Mouse (Mus musculus) megakaryocyte, adult 5-6 weeks (primary cell): ENCODE measurements at regions not wholly inside any gene's neighbourhood (a gene's known extent, or its start where the extent isn't known, plus 50 kb on each side); places are given as distances from the start of the nearest gene placed in this dataset.

Experiments
- ATAC-seq: 2 replicates; pipeline ENCODE4 v1.8.0; 2016; ENCODE audit warnings: mild to moderate bottlenecking, inconsistent platforms; ENCODE audit not compliant: poor library complexity, severe bottlenecking

DNA sequence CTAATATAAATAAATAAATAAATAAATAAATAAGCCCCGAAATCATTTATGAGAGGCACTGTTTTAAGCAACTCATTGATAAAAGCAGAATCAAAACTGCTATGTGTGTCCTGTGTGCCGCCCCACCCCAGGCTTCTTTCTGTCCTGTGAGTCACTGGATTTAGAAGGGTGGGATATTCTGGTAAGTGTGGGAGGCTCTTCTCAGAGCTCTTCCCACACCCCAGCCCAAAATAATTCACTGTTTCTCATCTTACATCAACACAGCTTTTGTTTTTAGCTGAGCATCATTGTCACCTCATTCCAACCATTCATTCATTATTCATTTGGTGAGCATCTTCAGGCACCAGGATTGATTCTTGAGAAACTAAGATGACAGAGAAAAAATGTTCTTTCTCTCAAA, 118.4 kb downstream of the Barx2 start:
- ATAC-seq, result no peak

DNA sequence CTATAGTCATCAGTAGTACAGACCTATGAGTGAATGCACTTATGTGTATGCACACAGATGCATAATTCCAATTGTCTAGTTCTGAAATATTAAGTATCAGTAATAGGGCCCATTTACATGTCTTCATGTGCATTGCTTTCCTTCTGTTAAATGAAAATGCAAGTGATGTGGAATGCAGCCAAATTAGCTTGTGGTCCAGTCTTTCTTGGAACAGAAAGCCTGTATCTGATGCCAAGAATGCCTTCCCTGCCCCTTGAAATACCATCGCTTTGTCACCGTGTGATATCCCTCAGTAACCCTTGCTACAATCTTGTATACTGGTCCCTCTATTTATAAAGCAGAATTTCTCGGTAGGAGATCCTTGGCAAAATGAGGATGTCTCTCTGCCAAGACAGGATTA, 137.3 kb downstream of the Barx2 start:
- no peak for ATAC-seq

DNA sequence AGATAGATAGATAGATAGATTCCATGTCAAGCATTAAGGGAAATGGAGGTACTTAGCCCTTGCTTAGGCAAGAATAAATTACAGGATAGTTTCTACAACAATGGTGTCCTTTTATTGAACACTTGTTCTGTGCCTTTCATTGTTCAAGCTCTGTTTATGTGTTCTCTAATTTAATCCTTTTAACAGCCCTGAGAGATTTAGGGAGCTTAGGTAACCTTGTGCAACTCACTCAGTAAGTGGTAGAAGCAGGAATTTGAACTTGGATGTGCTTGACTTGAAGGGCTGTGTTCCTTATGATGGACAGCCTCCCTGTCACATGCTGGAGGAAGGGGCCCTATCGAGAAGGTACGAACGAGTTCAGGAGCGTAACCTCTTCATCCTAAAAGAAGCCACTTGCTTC, 147.9 kb downstream of the Barx2 start:
- ATAC-seq, result no peak

DNA sequence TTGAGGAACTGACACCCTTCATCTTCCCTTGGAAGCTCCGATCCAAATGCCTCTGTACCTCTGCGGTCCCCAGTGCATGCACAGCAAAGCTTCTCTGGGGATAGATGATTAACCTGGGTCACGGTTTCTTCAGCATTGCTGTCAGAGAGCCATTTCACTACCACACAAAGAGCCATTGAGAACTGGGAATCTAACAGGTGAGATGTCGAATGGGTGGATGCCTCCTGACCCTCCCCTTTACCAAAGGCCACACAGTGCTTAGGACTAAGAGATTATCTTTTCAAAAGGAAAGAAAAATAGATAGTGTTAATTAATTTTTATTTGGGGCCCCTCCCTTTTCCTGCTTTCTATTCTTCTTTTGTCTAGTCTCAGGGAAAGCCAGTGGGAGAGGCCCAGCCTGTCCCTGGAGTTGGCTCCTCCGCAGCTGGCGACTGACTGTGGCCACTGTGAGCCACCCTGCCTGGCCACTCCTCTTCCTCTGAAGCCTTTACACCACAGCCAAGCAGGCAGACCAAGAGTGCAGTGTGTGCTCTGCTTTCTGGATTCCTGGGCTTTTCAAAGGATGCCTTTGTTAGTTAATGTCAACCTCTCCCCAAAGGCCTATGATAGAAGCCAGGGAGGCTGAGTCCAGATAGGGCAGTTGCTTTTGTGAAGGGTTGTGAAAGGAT, 155.2 kb downstream of the Barx2 start:
- no peak for ATAC-seq

DNA sequence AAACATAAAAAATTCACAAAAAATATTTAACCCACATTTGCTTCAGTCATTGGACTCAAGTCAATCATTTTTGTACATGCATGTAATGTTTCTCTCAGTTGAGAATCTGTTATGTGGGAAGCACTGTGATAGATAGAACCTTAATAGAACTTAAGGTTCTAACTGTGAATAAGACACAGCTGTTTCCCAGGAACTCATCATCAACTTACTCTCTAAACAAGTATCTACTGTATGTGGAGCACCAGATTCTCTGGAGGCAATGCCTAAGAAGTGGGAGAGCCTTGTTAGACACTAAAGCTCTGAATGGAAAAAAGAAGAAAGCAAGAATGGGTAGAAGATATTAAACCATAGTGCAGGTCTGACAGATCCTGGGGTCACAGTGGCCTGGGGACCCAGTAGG, 182.8 kb downstream of the Barx2 start:
- ATAC-seq, result no peak

DNA sequence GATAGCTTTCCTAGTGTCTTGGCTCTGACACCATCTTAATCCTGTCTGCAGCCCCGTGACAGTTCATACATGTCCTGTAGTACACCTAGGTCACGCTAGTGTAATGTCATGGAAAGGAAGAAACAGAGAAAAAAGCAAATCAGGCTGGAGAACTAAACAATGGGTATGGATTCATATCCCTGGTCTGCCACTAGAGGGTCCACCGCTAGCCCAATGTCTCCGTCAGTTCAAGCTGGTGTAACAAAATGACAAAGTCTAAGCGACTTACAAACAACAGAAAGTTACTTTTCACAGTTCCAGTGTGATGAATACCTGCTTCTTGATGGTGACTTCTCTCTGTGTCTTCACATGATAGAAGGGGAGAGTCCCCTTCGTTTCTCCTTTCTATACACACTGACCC, 194.0 kb downstream of the Barx2 start:
- no peak for ATAC-seq

DNA sequence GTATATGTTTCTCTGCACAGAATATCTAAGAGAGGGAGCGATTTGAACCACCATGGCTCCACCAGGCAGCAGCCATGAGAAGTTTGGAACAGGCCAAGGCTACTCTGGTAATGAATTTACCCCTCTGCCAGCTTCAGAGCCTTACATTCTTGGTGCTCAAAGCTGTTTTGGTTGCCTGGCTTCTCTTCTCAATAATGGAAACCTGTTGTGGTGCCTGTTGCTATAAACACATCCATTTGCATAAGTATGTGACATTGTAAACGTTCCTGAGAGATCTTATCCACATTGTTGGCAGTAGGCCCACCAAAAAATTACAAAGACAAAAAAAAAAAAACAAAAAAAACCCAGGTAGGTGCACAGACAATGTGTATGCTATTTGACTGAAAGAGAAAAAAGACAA, 203.2 kb downstream of the Barx2 start:
- no peak for ATAC-seq

DNA sequence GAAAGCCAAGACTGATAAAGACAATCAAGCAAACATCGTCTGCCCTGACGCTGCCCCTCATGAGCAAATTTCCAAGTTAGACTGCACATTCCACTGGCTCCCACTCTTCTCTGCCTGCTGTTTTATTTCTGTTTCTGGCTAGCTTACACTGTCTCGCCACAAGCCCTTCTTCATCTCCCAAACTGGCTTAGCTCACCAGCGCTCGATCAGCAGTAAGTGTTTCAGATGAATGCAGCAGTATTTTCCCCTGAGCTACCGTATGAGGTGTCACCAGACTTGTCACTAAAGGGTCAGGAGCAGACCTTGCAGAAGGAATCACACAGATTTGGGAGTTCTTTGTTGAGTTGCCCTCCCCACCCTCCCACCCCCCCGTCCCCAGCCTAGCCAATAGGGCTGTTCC, 206.6 kb downstream of the Barx2 start:
- ATAC-seq, result no peak

DNA sequence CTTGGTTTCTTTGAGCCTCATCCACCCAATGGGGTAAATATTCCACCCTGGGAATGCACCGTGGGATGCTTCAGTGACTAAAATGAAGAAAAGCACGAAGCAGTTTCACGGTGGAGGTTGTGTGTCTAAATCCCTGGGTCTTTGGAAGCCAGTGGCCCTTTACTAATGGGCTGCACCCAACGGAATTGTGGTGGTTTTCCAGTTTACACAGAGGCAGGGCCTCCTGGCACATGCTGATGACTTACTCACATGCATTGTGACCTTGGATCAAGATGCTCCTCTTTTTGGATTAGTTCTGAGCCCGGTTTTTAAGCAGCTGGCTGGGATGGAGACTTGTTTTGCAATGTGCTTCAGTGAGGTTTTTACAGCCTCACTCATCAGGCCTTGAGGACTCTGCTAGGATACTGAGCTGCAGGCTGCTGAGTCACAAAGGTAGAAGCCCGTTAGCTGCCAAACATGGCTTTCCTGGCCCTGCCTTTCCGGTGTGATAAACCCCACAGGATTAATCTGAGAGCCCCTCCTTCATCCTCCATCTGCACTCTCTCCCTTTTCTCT, 222.3 kb downstream of the Barx2 start:
- ATAC-seq, result no peak

DNA sequence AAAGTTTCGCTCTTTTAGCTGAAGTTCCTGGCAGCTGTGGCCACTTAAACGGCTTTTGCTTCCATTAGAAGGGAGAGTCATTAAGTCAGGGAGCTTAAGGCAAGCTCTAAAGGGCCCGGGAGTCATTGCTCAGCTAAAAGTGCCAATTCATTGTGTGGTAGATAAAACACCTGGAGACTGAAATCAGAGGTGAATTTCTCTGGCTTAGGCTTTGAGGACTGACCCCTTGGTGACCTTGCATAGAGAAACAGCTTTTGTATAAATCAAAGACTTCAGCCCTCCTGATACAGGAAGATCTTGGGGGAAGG, 224.1 kb upstream of the Tmem45b start:
- no peak for ATAC-seq

DNA sequence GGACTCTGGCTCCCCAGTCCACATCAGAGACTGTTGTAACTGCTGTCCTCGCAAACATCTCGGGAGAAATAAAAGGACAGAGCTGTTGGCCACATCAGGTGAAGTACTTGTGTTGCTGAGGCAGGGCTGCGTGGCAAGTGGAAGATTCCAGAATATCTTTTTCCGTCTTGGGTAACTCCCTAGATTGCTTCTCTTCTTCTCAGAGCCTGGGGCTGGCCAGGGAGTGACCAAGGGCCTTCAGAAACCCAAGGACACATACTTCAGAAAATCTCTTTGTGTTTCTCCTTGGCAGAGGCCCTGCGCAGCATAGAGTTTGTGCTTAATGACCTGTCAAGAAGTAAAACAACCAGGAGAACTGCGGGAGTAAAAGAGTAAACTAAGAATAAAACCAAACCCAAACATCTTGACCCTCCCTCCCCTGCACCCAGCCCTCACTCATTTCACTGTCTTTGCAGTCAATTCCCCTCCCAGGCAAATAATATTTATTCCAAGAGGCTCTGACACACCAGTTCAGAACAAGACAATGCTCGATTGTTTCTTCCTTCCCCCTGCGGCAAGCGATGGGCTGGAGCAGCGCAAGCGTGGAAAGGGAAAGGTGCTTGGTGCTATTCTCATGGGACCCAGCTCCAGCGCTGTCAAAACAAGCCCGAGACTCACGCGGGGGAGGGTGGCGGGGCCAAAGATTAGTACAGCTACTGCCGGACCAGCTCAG, 223.6 kb upstream of the Tmem45b start:
- ATAC-seq, result no peak

DNA sequence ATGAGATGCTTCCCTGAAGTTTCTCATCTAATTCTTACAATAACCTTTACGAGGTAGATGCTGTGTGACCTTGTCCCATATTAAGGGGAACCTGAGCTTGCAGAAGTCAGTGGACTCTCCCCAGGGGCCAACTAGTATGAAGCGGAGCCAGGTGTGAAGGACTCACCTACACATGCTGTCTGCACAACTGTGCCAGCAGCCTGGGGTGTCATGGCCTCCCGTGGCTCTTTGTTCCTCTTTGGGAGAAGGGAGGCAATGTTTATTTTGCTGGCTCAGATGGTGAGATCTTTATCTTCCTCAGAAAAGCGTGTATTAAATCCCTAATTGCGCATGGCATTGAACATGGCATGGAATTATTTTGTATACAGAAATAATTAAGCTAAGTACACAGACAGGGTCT, 222.2 kb upstream of the Tmem45b start:
- ATAC-seq, result no peak

DNA sequence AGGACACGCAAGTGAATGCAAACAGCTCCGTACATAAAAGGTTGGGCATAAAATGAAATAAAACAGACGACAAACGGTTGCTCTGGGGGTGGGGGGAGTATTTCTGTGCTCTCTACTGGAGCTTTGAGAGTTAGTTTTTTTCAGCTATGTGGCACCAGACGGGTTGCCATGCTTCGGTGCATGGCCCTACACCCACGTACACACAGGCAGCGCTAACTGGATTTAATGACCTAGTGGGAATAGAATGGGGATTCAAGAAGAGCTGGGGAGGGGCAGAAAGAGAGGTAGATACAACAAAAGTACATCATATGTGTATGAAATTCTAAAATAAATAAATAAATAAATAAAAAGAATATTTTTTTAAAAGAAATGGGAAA, 220.5 kb upstream of the Tmem45b start:
- no peak for ATAC-seq

DNA sequence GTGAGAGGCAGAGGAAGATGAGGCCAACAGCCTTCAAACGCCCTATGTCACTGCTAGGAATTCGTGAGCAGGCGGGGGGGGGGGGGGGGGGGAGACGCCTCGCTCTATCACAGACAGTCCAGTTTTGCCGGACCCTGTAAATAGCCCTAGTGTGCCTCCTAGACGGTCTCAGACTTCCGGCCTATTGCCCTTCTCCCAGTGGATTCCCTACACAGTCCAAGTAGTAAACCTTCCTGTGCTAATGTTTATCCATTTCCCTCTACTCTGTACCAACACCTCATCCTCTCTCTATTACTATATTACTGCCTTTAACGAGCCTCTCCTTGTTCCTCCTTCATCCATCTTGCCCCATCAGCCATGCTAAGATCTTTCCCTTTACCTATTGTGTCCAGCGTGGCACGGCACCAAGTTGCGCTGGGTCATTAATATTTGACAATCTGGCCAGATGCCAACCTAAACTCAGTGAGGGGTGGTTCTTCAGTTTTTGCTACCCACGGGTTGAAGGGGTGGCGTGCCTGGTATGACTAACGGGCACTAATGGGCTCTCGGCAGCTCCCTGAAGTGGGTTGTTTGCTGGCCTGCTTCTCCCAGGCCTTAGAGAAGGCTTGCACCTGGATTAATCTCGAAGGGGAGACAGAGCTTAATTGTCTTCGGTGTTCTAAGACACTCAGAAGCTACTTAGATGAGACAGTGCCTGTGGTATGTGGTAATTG, 220.0 kb upstream of the Tmem45b start:
- no peak for ATAC-seq

DNA sequence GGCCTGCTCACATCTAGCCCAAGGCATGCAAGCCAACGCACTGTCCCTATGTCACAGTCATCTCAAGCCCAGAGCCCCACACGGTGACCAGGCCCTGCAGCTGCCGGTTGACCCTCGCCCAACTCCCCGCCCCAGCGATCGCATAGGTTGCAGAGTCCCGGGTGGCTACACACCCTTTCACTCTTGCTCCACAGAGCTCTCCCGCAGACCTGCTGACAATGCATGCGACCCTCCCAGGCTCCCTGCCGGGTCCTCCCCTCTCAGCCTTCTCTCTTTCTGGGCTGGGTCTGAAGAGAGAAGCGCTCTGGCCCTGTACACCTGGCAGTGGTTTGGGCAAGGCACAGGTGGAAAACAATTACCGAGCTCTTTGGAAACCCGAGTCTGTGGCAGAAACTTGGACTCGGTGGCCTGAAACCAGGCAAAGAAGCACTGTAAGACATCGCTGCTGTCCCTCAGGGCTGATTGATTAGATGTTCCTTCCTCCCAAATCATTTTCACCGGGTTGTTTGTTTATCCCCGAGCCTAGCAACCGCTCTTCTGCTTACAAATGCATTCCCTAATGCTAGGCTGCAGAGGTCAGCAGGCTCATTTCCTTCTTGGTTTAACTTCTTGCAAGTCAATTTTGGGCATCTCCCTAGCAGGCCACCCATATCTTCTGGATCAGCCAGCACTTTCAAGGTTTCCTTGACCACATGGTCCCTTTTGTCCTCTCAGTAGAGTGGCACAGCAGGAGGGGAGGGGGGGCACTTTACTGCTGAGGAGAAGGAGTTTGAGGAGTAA, 219.2 kb upstream of the Tmem45b start:
- no peak for ATAC-seq

DNA sequence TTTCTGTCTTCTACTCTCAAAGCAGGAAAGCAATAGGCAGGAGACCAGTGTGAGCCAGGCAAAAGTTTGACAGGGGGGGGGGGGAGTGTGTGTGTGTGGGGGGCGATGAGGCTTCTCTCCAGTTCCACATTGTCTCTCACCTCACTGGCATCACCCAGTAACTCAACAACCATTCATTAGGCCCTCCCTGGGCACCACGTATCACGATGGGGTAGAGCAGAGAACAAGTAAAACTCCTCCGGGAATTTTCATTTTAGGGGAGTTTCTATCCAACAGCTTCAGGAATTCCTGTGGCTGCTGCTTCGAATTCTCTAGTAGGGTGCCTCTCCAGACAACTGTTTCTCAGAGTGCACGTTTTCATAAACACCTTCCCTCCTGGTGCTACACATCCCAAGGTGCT, 218.6 kb upstream of the Tmem45b start:
- ATAC-seq, result no peak

DNA sequence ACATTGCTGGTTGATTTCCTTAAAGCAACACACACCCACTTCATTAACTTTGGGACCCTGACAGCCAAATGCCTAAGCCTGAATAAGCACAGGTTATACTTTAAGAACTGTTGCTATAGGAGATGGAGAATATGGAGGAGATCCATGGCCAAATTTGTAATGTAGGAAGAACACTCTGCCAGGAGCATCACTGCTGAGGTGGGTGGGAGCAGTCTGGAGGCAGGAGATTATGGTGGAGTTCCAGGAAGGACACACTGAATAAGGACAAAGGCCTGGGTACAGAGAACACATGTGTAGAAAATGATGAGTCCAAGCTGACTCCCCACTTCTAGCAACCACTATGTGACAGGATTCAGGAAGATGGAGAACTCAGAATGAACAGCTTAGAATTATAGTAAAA, 212.9 kb upstream of the Tmem45b start:
- ATAC-seq, result no peak

DNA sequence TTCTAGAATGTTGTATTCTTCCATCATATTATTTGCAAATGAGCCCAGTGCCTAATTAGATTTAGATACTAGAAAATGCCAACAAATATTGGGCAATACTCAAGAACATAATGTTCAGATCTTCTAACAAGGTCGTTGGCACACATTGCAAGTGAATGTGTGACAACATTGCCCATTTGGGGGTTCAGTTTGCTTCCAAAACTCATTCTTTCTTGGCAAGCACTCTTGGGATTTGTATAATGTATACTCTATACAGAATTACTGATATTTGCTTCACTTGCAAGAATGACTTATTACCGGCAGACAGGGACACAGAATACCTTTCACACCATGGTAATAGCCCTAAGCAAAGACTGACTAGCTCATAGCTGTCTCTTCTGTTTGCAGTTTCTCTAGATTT, 194.8 kb upstream of the Tmem45b start:
- ATAC-seq, result no peak

DNA sequence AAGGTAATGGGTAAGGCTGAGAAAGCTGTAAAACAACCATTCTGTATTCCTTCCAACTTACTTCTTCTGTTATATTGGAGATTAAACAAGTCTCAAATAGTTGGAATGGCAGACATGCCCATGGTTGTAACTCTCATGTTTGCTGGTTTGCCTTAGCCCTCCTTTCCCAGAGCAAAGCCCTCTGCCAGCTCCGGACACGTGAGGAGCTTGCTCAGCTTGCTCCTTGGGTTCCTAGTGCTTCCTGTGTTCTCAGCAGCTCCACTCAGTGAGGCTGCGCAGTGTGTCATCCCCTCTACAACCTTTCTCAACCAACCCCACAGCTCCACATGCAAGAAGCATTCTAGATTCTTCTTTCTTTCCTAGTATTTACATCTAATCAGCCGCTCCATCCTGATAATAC, 193.3 kb upstream of the Tmem45b start:
- no peak for ATAC-seq

DNA sequence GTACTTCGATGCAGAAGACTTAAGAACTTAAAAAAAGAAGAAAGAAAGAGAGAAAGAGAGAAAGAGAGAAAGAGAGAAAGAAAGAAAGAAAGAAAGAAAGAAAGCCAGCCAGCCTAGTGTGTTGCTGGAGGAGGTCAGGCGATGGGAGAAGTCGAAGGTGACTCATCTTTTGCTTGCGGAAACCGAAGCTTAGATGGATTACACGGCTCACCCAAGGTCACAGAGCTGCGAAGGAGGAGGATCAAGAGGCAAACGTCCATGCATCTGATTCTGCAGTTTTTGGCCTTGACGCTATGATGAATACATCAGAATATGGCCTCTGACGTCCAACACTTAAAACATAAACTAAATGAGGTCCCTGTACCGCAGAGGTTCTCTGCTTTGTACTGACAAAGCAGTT, 192.4 kb upstream of the Tmem45b start:
- no peak for ATAC-seq

DNA sequence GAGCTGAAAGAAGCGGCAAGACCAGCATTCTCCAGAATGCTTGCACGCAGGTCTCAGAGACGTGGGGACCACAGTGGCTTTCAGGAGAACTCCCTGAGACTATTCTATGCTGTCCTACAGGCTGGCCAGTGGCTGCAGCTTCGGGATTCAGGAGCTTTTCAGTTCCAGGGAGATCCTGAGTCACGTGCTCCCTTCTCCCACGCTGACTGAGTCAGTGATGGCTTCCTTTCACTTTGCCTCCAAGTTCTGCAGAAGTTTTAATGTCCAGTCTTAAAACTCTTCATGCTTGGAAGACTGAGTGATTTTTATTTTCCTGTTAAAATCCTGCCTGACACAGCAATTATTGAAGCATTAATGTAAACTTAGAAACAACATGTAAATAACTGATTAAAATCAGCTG, 190.5 kb upstream of the Tmem45b start:
- no peak for ATAC-seq

DNA sequence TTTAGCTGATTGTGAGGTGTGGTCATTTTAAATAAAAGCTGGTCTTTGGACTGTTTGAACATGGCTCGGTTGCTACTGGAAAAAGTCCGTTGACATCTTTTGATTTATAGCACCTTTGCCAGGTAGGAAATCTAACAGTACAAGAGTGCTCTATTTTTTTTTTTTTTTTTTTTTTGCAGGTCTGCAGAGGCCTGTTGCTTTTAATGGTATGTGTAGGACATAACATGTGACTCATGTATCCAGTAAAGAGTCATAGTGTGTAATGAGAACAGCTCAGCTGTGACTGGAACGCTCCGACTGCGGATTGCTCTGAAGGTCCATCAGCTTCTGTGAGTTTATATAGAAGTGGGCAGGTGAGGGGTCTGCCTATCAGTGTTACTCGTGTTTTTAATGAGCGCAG, 190.0 kb upstream of the Tmem45b start:
- no peak for ATAC-seq
